Mouse (Mus musculus): ENCODE data around the gene Fam102a.

Fam102a gene

DNA sequence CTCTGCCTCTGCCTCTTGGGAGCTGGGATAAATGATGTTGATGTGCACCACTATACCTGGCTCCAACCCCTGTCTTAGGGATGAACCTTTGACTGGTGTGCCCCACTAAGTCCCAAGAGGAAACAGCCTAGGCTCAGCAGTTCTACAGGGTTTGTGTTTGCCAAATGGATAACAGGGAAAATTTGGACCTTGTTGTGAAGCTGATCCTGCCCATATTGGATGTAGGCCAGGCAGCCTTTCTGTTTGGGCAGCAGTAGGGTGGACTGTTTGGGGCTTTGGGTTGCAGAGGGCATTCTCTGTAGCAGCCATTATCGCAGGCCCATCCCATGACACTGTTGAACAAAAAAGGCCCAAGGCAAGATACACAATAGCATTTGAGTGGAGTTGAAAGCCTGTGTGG is 11.8 kb downstream of the Fam102a start:
- no peak for DNase-seq (ENCODE audit: low read depth)

- DNase-seq (ENCODE audit: low read depth) = no peak
Measured at GRCm38 (mm10) chr2:32547380-32547779, 12.2 kb downstream of the Fam102a start.

- peak; percentile 59 for DNase-seq (ENCODE audit: low read depth)
Measured at GRCm38 (mm10) chr2:32547964-32548739, 13.0 kb downstream of the Fam102a start.

DNA sequence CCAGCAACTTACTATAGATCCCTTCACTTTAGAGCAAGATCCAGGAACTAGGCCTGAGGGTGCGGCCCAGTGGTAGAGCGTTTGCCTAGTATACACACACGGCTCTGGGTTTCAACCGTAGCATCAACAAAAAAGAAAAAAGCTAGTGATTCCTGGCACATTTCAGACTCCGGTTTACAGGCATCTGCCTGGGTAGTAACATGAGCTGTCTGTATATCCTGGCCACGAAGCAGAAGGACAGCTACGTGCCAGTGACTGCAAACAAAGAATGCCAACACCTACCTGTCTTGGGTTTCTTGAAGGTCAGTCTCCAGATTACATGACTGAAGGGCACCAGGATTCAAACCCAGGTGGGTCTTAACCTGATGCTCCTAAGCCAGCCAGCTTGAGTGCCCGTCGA is 14.0 kb downstream of the Fam102a start:
- peak; percentile 53 for DNase-seq (ENCODE audit: low read depth)

GRCm38 (mm10) chr2:32549764-32550163 is 14.6 kb downstream of the Fam102a start:
- peak; percentile 98 for DNase-seq (ENCODE audit: low read depth)

DNA sequence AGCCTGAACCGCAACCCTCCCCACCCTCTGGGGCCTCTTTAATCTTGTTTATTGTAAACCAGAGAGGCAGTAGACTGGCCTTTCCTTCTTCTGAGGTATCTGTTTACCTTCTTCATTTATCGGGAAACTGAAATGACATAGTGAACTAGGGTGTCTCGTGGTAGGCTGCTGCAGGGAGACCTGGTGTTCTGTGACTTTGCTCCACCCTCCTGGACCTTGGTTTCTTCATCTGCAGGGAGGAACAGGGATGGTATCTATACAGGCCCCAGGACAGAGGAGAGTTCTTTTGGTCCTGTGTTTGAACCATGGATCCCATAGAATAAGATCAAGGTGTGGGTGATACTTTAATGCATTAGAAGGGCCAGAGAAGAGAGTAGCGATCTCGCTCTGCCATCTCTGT is 16.1 kb downstream of the Fam102a start:
- DNase-seq (ENCODE audit: low read depth) = no peak

DNA sequence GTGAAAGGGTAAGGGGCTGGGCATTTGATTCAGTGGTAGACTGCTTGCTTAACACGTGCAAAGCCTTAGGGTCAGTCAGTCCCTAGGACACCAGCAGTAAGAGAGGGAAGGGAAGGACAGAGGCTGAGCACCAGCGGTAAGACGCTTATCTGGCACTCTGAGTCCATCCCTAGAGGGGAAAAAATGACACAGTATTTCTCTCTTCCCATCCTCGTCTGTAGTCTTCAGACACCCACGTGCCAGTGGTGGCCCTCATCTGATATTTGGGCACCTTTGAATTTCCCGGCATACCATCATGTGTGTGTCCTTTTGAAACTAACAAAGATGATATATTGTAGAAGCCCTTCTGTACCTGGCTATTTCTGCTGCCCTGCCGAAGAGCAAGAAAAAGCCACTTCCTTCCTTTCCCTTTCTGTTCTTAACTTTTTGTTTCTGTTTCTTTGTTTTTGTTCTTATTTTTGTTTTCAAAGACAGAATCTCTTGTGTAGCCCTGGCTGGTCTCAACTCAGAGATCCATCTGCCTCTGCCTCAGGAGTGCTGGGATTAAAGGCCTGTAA is 18.5 kb downstream of the Fam102a start:
- DNase-seq (ENCODE audit: low read depth) = no peak

GRCm38 (mm10) chr2:32555484-32555883 is 20.4 kb downstream of the Fam102a start:
- peak; percentile 33 for DNase-seq (ENCODE audit: low read depth)

GRCm38 (mm10) chr2:32556019-32556418 is 20.9 kb downstream of the Fam102a start:
- DNase-seq (ENCODE audit: low read depth) = no peak

- DNase-seq (ENCODE audit: low read depth) = no peak
Measured at GRCm38 (mm10) chr2:32559570-32559969, 24.4 kb downstream of the Fam102a start.

DNA sequence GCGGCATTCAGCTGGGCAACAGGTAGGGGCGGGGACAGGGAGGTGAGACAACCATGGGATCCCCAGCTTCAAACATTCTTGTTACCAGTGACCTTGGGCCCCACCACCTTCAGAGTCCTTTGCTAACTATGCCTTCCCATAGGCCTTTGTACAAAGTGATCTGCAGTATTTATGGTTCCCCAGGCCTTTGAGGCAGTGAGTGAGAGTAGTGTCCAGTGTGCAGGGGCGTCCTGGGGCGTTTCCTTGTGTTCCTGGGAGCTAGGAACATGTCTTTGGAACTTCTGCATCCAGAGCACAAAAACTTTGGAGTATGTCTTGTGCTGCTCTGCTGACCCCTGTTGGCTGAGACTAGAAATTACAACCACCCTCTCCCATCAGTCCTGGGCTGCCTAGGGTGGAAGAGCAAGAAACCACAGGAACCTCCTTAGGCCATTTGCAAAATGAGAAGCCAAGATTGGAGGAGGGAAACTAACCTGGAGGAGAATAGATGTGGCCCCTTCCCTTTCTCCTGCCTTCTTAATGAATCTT is 31.5 kb downstream of the Fam102a start:
- DNase-seq (ENCODE audit: low read depth) = peak; percentile 90

- DNase-seq (ENCODE audit: low read depth) = peak; percentile 60
Measured at GRCm38 (mm10) chr2:32568149-32568548, 33.0 kb downstream of the Fam102a start.

DNA sequence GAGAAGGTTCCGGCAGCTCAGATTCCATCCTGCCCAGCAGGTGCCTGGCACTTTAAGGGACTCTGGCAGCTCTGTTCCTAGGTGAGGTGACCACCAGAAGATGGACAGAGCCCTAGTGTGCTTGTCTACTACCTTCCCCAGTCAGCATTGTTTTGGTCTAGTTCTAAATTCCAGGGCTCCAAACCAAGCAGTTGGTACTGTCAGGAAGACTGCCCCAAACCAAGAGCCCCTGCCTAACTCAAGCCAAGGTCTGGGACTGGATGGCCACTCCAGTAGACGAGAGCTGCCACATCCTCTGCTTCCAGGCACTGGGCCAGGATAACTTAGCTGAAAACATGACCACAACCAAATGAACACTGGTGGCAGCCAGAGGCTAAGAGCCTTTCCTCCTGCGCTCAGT is 33.8 kb downstream of the Fam102a start:
- no peak for DNase-seq (ENCODE audit: low read depth)

GRCm38 (mm10) chr2:32570698-32571494 is 35.8 kb downstream of the Fam102a start, which contains the start of gene Dpm2:
Gene Dpm2 (plus strand): TSS chr2:32570858.
- peak; percentile 94 for DNase-seq (ENCODE audit: low read depth)

DNA sequence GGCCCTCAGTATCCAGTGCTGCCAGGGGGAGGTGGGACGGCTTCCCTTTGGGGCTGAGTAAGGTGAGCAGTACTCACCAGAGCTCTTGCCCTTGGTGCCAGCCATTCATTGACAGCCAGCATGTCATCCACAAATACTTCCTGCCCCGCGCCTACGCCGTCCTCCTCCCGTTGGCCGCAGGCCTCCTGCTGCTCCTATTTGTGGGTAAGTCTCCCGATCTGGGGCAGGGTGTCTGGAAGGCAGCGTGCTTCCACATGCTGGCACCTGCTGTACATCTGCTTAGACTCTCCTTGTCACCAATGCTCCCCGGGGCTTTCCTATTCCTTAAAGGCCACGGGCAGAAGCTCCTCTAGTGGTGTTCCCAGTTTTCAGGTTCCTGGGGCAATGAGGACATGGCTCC is 37.1 kb downstream of the Fam102a start:
- no peak for DNase-seq (ENCODE audit: low read depth)

GRCm38 (mm10) chr2:32574497-32574896 is 39.4 kb downstream of the Fam102a start, which contains the start of gene Pip5kl1:
Gene Pip5kl1 (plus strand): TSS chr2:32574797.
- no peak for DNase-seq (ENCODE audit: low read depth)

DNA sequence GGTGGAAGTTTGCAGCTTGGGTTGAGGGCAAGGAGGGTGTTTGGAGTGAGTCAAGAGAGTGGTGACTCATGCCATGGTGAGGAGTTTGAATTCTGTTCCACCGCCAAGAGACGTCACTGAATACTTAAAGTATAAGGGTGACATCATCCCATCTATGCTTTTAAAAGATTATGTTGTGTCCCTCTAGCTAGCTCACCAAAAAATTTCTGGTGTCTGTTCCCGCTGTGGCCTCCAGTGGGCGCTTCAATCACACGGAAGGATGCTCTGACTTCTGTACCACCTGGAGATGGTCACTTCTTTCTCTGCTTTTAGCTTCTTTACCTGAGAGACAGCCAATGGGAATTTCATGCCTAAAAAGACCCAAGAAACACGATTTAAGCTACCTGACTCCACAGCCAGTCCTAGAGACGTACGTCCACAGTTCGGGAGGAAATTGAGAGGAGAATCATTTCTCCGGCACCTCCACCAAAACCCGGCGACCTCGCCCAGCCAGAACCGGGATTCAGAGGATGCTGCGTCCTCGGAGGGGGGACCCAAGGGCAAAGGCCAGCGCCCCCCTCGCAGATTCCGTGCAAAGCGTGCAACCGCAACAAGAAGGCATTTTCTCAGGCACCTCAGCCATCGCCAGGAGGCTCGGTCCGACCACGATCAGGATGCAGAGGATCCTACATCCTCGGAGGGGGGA is 39.9 kb downstream of the Fam102a start:
- peak; percentile 89 for DNase-seq (ENCODE audit: low read depth)

- DNase-seq (ENCODE audit: low read depth) = no peak
Measured at GRCm38 (mm10) chr2:32575586-32576160, 40.5 kb downstream of the Fam102a start, which contains the start of gene 9430097D07Rik. Gene 9430097D07Rik (minus strand): TSS chr2:32575684.

GRCm38 (mm10) chr2:32576532-32576931 is 41.4 kb downstream of the Fam102a start:
- DNase-seq (ENCODE audit: low read depth) = no peak

DNA sequence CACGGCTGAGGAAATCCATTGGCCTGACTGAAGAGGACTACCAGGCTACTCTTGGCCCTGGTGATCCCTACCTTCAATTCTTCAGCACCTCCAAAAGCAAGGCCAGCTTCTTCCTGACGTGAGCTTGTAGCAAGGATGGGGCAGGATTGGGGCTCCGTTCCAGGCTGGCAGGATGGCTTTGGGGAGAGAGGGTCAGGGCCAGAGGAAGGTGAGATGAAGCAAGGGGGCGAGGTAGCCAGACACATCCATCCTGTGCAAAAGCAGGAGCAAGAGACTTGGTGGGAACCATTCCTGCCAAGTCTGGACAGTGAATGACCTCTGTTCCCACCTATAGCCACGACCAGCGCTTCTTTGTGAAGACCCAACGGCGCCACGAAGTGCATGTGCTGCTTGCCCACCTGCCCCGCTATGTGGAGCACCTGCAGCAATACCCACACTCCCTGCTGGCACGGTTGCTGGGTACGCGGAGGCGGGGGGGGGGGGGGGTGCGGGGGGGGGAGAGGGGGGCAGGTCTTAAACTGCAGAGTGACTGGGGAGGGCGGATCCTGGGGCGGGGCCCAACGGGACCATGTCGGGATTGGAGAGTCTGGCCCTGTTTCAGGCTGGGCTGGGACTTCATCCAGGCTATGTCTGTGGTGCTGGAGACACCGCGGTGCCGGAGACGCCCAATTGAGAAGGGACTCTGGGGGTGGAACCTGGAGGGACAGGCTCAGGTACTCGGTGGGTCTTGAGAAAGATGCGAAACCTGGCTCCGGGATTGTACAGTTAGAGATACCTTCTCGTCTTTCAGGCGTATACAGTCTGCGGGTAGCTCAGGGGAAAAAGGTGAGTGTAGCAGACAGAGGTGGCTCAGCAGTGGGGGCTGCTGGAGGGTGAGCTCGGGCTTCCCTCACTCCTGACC is 43.3 kb downstream of the Fam102a start:
- DNase-seq (ENCODE audit: low read depth) = no peak

All from NIH3T3 (cell line).